Mouse (Mus musculus): Measurements from ENCODE around the gene Shroom3. TPM values are rescaled to one million over a fixed set of nuclear protein-coding genes. Genes with fewer than 3 reads are reported as not detected.
A peak's percentile ranks its signal among the peaks of the same experiment; 100 is the strongest.

Gene Shroom3
- polyA plus RNA-seq, 1 experiment from 2014 or later = 5.0 TPM

DNA sequence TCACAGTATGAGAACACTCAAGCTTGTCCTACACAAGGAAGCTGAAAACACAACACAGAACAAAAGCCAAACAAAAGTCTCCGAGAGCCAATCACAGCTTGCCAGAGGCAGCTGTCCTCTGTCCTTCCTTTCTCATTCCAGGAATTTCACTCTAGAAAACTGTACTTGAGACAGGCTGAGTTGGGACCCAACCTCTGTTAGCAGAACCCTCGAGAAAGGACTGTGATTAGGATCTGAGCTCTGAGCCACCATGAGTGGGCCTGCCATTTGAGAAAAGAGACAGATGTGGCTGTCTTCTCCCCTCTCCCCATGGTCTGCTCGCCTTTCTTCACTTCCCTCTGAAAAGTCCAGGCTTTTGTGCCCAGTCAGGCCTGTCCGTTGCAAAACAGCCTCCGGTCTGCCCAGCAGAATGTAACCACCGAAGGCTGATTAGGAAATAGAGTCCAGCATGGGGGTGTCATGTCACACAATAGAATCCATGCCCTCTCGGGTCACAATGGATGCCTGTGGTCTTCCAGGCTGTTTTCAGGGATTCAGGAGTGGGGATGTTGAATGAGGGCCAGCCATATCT is 24.8 kb downstream of the Shroom3 start:
- Histone ChIP-seq H3K27ac (no peak overlapping the region), H3K9me3 (replicated peaks) (no peaks in the 10 kb centered on the region), H3K27me3 (ENCODE audit: low read depth, poor library complexity, severe bottlenecking) (no peaks in the 10 kb centered on the region), H3K4me3 (no peak overlapping the region), H3K36me3 (no peaks in the 10 kb centered on the region), H3K4me1 (no peaks in the 10 kb centered on the region)
- WGBS = 76% methylated on average over 7 of the region's 7 CpGs
- no peak for DNase-seq (ENCODE audit: low spot score)

DNA sequence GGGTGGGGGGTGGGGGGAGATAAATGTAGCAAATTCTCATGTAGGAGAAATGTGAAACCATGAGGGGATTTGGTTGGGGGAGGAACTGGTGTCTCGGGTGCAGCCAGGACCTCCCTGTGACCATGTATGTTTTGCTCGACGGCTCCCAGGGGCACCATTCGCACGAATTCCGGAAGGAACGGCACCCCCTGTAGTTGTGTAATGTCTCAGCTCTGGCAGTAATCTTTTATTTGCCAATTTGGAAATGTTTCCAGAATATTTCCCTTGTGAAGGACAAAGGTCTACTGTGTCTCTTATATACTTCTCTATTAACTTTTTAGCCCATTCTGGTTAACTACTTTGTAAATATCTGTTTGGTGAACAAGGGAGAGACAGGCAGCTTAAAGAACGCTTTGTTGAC is 27.5 kb downstream of the Shroom3 start:
- H3K9me3 ChIP-seq (replicated peaks) = no peaks in the 10 kb centered on the region
- DNase-seq (ENCODE audit: low spot score) = no peak
- H3K27me3 ChIP-seq (ENCODE audit: low read depth, poor library complexity, severe bottlenecking) = no peaks in the 10 kb centered on the region
- no peak overlapping the region for H3K4me3 ChIP-seq
- H3K4me1 ChIP-seq = no peaks in the 10 kb centered on the region
- no peak overlapping the region for H3K27ac ChIP-seq
- 84% methylated on average over 8 of the region's 8 CpGs for WGBS
- H3K36me3 ChIP-seq = no peaks in the 10 kb centered on the region

- no peaks in the 10 kb centered on the region for H3K36me3 ChIP-seq
- no peaks in the 10 kb centered on the region for H3K9me3 ChIP-seq (replicated peaks)
- 79% methylated on average over 5 of the region's 5 CpGs for WGBS
- no peak for DNase-seq (ENCODE audit: low spot score)
- no peaks in the 10 kb centered on the region for H3K27me3 ChIP-seq (ENCODE audit: low read depth, poor library complexity, severe bottlenecking)
- no peaks in the 10 kb centered on the region for H3K4me1 ChIP-seq
- no peak overlapping the region for H3K27ac ChIP-seq
- no peak overlapping the region for H3K4me3 ChIP-seq
Observed at GRCm38 (mm10) chr5:92711666-92712290, 28.5 kb downstream of the Shroom3 start.

- no peaks in the 10 kb centered on the region for H3K36me3 ChIP-seq
- WGBS = 76% methylated on average over 5 of the region's 5 CpGs
- no peak overlapping the region for H3K4me3 ChIP-seq
- H3K27ac ChIP-seq = no peak overlapping the region
- no peaks in the 10 kb centered on the region for H3K4me1 ChIP-seq
- no peaks in the 10 kb centered on the region for H3K27me3 ChIP-seq (ENCODE audit: low read depth, poor library complexity, severe bottlenecking)
- no peak for DNase-seq (ENCODE audit: low spot score)
- H3K9me3 ChIP-seq (replicated peaks) = no peaks in the 10 kb centered on the region
Observed at GRCm38 (mm10) chr5:92712621-92713395, 29.6 kb downstream of the Shroom3 start.

- Histone ChIP-seq H3K36me3 (no peaks in the 10 kb centered on the region), H3K27me3 (ENCODE audit: low read depth, poor library complexity, severe bottlenecking) (no peaks in the 10 kb centered on the region), H3K27ac (no peak overlapping the region), H3K4me1 (no peaks in the 10 kb centered on the region), H3K4me3 (no peak overlapping the region), H3K9me3 (replicated peaks) (no peaks in the 10 kb centered on the region)
- WGBS = 94% methylated on average over 2 of the region's 2 CpGs
- no peak for DNase-seq (ENCODE audit: low spot score)
Observed at GRCm38 (mm10) chr5:92714886-92715285, 31.7 kb downstream of the Shroom3 start.

DNA sequence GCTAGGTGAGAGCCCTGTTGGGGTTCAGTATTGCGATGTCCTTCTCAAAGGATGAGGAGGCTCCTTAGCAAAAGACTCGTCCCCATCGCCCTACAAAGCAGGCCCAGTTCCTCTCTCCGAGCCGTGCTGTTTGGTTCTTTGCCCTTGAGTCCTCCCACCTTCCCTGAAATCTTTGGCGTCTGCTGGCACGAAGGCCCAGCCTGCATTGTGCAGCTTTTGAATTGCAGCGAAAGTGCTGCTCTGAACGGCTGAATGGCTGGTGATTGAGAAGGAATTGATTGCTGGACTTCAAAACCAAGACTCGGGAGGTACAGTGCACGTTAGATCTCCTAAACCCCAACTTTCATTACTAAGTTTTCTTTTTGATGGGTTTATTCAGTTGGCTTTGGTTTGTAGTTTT is 32.1 kb downstream of the Shroom3 start:
- Histone ChIP-seq H3K4me1 (no peaks in the 10 kb centered on the region), H3K9me3 (replicated peaks) (no peaks in the 10 kb centered on the region), H3K27me3 (ENCODE audit: low read depth, poor library complexity, severe bottlenecking) (no peaks in the 10 kb centered on the region), H3K36me3 (no peaks in the 10 kb centered on the region), H3K4me3 (no peak overlapping the region), H3K27ac (no peak overlapping the region)
- no peak for DNase-seq (ENCODE audit: low spot score)
- 74% methylated on average over 11 of the region's 11 CpGs for WGBS

DNA sequence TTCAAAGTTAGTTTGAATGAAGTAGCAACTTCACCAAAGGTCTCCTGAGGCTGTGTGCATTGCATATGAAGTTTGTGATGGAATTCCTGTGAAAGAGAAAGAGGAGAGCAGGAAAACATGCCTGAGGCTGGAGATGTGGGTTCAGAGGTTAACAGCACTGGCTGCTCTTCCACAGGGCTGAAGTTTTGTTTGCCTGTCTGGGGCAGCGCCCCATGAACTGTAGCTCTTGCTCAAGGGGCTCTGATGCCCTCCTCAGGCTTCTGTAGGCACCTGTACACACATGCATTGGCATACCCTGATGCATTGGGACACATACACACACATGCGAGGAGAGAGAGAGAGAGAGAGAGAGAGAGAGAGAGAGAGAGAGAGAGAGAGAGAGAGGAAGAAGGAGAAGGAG is 32.7 kb downstream of the Shroom3 start:
- WGBS = 77% methylated on average over 2 of the region's 2 CpGs
- Histone ChIP-seq H3K27me3 (ENCODE audit: low read depth, poor library complexity, severe bottlenecking) (no peaks in the 10 kb centered on the region), H3K27ac (no peak overlapping the region), H3K4me3 (no peak overlapping the region), H3K4me1 (no peaks in the 10 kb centered on the region), H3K36me3 (no peaks in the 10 kb centered on the region), H3K9me3 (replicated peaks) (no peaks in the 10 kb centered on the region)
- DNase-seq (ENCODE audit: low spot score) = no peak

DNA sequence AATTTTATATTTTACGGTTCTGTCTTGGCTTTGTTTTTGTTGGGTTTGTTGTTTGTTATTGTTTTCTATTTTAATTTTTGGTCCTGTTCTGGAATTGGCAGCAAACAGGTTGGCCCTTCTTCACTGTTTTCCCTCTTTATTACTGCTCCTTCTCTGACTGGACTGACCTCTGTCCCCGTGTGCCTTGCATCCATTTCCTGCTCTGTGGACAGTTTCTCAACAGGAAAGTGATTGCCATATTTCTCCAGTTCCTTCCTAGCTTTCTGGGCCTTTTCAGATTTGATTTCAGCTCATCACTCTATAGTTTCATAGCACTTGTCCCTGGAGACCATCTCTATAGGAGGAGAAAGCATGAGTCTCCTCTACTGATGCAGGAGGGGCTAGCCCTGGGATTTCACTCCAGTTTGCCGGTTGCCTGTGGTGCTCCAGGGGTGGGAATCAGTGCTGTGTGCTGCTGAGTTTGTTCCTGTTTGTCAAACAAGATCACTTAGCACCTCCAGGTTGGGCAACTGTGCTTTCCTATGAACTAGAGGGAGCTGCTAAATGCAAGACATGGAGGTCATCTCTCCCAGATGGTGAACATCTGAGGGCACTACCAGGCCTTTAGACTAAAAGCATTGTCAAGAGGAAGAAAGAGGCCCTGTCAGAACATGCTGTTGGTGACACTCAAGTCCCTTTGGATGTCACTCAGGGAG is 34.6 kb downstream of the Shroom3 start:
- no peaks in the 10 kb centered on the region for H3K4me1 ChIP-seq
- 68% methylated on average over 3 of the region's 3 CpGs for WGBS
- H3K27me3 ChIP-seq (ENCODE audit: low read depth, poor library complexity, severe bottlenecking) = no peaks in the 10 kb centered on the region
- H3K36me3 ChIP-seq = no peaks in the 10 kb centered on the region
- no peaks in the 10 kb centered on the region for H3K9me3 ChIP-seq (replicated peaks)
- H3K27ac ChIP-seq = no peak overlapping the region
- H3K4me3 ChIP-seq = no peak overlapping the region
- DNase-seq (ENCODE audit: low spot score) = no peak

- Histone ChIP-seq H3K9me3 (replicated peaks) (no peaks in the 10 kb centered on the region), H3K4me3 (no peak overlapping the region), H3K36me3 (no peaks in the 10 kb centered on the region), H3K27me3 (ENCODE audit: low read depth, poor library complexity, severe bottlenecking) (no peaks in the 10 kb centered on the region), H3K27ac (no peak overlapping the region), H3K4me1 (no peaks in the 10 kb centered on the region)
- WGBS = 73% methylated on average over 3 of the region's 3 CpGs
- no peak for DNase-seq (ENCODE audit: low spot score)
Observed at GRCm38 (mm10) chr5:92718856-92719255, 35.6 kb downstream of the Shroom3 start.

GRCm38 (mm10) chr5:92721610-92722009 is 38.4 kb downstream of the Shroom3 start:
- H3K27ac ChIP-seq = no peak overlapping the region
- no peak for DNase-seq (ENCODE audit: low spot score)
- no peak overlapping the region for H3K4me3 ChIP-seq
- 94% methylated on average over 8 of the region's 8 CpGs for WGBS
- H3K4me1 ChIP-seq = no peaks in the 10 kb centered on the region
- no peaks in the 10 kb centered on the region for H3K36me3 ChIP-seq
- no peaks in the 10 kb centered on the region for H3K27me3 ChIP-seq (ENCODE audit: low read depth, poor library complexity, severe bottlenecking)
- no peaks in the 10 kb centered on the region for H3K9me3 ChIP-seq (replicated peaks)

- Histone ChIP-seq H3K36me3 (no peaks in the 10 kb centered on the region), H3K4me3 (no peak overlapping the region), H3K4me1 (0 out of 2 replicates have a peak, but pooled peaks cover 4% of the 10 kb centered on the region), H3K9me3 (replicated peaks) (no peaks in the 10 kb centered on the region), H3K27me3 (ENCODE audit: low read depth, poor library complexity, severe bottlenecking) (no peaks in the 10 kb centered on the region), H3K27ac (no peak overlapping the region)
- WGBS = 35% methylated on average over 6 of the region's 6 CpGs
- peak; percentile 76 for DNase-seq (ENCODE audit: low spot score)
Observed at GRCm38 (mm10) chr5:92725935-92726334, 42.7 kb downstream of the Shroom3 start.

DNA sequence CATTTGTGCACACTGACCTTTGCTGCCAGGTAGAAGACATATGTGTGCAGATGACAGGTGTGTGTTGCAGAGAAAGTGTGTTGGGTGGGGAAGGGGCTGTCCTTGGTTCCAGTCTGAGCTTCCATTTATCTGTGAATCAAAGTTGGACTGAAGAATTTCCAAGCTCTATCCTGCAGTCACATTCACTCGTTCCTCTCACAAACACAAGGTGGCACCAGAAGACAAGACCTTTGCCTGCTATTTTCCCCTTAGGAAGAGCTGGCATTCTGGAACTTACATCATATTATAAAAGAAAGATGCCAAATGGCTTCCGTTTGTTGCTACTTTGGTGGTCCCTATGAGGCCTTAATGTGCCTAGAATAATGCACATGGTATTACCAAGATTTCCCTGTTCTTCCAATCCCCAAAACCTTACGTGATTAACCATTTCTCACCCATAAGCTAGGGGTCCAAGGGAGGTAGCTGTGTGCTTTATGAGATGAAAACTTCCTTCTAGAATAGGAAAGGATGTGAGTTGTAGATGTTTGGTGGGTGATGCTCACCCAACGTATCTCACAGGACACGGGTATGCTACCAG is 45.1 kb downstream of the Shroom3 start:
- no peaks in the 10 kb centered on the region for H3K27me3 ChIP-seq (ENCODE audit: low read depth, poor library complexity, severe bottlenecking)
- DNase-seq (ENCODE audit: low spot score) = peak; percentile 42
- no peak overlapping the region for H3K27ac ChIP-seq
- H3K4me3 ChIP-seq = no peak overlapping the region
- 0 out of 2 replicates have a peak, but pooled peaks cover 4% of the 10 kb centered on the region for H3K4me1 ChIP-seq
- WGBS = 50% methylated on average over 5 of the region's 5 CpGs
- H3K36me3 ChIP-seq = no peaks in the 10 kb centered on the region
- no peaks in the 10 kb centered on the region for H3K9me3 ChIP-seq (replicated peaks)

All from limb, embryonic 10.5 days (tissue).